Mouse (Mus musculus) adrenal gland, adult (tissue): ENCODE measurements at regions not wholly inside any gene's neighbourhood (a gene's known extent, or its start where the extent isn't known, plus 50 kb on each side); places are given as distances from the start of the nearest gene placed in this dataset.

Experiments used
- DNase-seq, 2 experiments: peaks; one replicate each; pipeline ENCODE4 v3.0.0; 2022 to 2023; ENCODE audit warnings: low spot score in 1 of 2; ENCODE audit not compliant: inconsistent age in 2 of 2

- DNase-seq: no peak
These were observed 153.1 kb upstream of the Cops8 start for GRCm38 (mm10) chr1:90449571-90450226.

DNA sequence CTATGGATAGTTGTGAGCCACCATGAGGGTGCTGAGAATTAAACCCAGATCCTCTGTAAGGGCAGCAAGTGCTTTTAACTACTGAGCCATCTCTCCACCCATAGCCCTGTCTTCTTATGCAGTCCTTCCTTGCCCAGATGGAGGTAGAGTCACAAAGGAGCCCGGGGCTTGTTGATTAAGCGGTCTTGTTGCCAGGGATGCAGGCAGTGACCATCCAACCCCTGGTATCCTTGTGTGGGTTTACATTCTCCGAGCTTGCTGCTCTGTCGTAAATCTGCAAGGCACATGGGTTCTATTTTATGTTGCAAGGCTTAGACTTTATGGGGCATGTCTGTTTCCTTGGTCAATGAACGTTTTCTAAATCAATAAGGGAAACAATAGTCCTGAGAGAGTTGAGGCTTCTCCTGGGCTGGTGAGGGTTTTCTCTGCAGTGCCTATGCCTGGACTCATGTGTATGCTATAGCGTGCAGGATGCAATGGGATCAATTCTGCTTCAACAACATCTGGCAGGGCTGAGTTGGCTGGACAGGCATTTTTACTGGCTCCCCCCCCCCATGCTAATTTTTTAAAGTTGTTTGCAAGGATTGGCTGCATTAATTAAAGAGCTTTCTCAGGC, 150.7 kb upstream of the Cops8 start:
- DNase-seq: no peak

DNA sequence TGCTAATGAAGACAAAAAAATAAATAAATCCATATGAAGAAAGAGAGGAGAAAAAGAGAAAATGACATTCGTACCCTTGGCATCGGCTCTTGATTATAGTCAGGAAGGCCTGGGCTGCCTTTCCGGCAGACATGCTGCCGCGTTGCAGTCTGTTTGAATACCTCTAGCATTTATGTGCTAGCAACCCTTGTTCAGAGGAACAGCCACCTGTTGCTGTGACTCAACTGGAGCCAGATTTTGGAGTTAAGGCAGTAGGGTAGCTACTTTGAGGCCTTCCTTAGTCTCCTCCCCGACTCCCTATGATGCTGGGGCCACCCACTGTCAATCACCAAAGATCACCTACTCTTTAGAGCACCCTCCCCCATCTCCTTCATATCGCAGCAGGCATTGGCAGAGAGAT, 148.5 kb upstream of the Cops8 start:
- no peak for DNase-seq

DNA sequence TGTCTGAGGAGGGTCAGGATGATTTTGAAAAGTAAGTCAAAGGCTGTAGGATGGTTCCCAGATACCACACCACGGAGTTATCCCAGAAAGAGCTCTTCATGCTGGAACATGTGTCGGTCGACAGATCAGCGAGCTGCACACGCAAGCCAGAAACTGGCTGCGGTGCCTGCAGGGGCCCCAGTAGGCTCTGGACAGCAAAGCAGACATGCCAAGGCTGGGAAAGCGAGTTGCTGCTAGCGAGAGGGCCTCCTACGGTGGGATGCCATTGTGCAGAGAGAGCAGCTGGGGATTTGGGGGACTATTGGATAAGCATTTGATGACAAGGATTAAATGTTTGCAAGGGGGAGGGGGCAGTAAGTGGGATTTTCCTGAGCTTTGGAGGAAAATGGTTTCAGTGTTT, 145.4 kb upstream of the Cops8 start:
- DNase-seq: no peak

DNA sequence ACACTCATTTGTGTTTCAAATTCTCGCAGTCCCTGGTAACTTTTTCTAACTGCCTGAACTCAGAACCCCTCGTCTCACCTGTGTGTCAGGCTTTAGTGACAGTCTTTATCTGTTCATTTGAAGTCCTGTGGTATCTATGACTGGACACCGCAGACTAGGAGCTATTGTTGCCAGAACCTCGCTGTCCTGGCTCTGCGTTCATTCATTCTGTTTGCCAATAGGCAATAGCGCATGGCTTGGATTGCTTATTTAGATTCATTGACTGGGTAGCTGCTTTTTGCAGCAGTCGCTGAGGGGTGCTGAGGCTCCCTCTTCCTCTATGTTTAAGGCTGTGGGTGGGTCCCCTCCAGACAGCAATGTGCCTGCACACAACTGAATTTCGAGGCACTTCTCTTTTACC, 144.6 kb upstream of the Cops8 start:
- DNase-seq: no peak

GRCm38 (mm10) chr1:90461699-90462098, 141.1 kb upstream of the Cops8 start:
- no peak for DNase-seq

GRCm38 (mm10) chr1:90463302-90463701, 139.5 kb upstream of the Cops8 start:
- DNase-seq: no peak

- no peak for DNase-seq
These were observed 135.1 kb upstream of the Cops8 start for GRCm38 (mm10) chr1:90467646-90468045.

DNA sequence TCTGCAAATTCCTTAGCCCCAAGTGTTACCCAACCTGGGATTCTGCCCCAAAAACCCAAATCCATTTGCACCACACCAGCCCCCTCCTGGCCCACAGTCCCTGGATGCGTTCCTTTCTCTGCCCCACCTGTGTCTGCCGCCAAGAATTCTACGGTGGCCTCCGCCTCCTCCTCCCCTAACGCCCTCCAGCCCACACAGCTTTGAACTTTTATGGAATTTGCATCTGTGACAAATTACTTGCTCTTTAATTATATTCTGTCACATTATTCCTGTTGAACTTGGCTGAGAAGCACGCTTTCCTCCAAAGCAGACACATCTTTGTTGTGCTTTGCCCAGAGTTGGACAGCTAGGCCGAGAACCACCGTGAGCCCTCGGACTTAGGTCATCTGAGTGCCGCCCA, 131.8 kb upstream of the Cops8 start:
- DNase-seq: no peak

- no peak for DNase-seq
These were observed 131.0 kb upstream of the Cops8 start for GRCm38 (mm10) chr1:90471806-90472205.

GRCm38 (mm10) chr1:90475060-90475813, 127.5 kb upstream of the Cops8 start:
- no peak for DNase-seq

DNA sequence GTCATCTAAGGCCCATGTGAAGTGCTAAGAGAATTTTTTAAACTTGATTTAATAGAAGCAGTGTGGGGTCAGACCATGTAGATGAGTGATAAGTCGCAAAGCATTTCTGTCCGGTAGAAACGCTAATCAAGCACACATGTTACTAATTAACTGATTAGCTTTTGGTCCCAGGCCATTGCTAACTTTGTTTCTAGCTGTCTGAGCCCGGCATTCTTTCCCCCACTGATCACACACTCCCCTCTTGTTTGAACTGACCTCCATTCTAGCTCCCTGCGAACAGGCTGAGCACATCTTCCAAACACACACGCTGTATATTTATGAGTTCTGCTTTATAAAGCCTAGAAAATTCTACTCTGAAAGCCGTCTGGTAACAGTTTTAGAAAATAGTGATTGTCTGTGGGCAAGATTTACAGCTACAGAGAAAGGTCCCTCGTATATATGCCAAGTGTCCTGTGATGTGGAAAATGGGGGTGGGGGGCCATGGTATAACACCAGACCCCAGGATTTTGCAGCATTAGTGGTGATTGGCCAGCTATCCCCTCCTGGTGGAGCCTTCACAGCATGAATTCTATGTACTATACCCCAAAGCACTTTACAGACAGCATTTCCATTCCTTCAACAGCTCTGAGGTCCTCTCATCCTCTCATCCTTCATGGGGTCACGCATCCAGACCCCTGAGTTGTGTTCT, 126.1 kb upstream of the Cops8 start:
- no peak for DNase-seq

- DNase-seq: no peak
These were observed 123.9 kb upstream of the Cops8 start for GRCm38 (mm10) chr1:90478839-90479238.

DNA sequence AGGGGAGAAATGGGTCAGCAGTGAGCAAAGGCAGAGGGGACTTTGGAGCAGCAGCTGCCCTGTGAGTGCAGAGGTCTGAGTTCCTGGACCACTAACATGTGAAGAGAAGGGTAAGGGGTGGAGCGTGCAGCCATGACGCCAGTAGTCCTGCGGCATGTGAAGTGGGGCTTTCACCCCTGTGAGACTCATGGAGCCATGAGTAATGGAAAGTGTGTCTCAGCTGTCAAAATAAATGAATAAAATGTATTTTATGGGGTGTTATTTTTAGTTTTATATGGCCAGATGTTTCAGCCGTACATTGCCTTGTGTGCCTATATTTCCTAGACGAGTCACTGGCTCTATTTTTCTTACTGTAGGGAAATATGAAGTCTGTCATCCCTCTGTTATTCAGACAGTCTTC, 121.5 kb upstream of the Cops8 start:
- no peak for DNase-seq

DNA sequence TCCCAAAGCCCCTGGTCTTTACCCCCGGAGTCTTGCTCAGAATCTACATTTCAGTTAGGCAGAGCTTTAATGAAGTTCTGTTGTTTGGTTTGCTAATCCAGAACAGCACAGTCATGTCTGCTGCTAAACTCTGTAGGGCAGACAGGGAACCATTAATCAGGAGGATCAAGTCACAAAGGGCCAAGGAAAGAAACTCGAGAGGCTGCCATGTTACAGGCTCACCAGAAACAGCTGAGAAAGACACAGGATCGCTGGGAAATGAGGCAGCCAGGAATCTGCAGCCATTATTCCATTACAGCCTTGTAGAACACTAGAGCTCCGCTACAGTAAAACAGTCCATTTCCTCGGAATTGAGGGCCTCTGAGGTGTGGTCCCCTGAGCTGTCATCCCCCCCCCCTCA, 121.1 kb upstream of the Cops8 start:
- no peak for DNase-seq

- no peak for DNase-seq
These were observed 116.4 kb upstream of the Cops8 start for GRCm38 (mm10) chr1:90486349-90486839.

DNA sequence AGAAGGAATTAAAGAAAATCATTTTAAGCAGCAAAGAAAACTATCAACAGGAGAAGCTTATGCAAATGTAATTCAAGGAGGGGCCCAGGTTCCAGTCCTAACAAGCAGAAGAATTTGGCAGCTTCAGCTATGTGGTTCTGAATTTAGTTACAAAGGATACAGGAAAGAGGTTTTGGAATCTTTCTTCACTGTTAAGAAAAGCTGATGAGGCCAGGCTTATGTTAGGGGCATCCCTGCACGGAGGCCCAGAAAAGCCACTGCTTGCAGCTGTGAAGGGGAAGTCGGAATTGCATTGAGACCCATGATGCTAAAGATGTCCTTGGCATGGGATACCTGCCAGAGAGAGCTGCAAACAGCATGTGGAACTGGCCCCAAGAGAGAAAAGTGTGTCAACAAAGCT, 114.9 kb upstream of the Cops8 start:
- DNase-seq: no peak

GRCm38 (mm10) chr1:90488991-90489390, 113.8 kb upstream of the Cops8 start:
- DNase-seq: no peak

- no peak for DNase-seq
These were observed 112.4 kb upstream of the Cops8 start for GRCm38 (mm10) chr1:90490335-90490734.

DNA sequence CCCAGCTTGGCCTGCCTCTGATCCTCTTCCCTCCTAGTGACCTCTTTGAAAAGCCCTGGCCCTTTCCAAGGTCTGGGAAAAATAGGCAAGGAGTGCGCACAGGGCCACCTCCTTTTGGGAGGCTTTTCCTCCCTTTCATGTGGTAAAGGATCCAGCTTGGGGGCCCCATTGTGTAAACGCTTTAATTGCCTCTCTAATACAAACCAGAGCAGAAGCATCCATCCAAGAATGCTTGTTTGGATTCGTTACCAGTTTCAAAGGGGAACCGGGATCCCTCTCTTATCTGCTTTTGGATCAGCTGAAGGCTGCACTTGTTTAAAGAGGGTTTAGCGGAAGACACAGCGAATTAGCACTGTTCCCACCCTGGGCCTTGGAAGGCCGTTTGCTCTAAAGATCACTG, 109.3 kb upstream of the Cops8 start:
- DNase-seq: no peak

DNA sequence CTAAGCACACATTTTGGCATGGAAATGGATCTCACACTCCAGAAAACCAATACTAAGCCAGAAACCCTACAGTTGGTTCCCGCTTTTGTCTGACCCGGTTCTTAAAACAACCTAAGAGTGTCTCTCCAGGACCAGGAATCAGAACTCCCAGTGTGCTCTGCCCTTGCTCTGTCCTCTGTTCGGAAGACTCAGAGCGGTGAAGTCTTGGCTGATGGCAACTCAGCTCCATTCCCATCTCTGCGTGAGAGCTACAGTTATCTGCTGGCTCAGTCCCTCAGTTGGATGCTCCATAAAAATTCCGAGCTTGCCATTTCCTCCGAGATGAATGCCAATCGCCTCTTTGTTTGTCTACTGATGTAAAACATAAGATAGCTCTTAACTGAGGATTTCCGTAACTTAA, 107.6 kb upstream of the Cops8 start:
- no peak for DNase-seq

DNA sequence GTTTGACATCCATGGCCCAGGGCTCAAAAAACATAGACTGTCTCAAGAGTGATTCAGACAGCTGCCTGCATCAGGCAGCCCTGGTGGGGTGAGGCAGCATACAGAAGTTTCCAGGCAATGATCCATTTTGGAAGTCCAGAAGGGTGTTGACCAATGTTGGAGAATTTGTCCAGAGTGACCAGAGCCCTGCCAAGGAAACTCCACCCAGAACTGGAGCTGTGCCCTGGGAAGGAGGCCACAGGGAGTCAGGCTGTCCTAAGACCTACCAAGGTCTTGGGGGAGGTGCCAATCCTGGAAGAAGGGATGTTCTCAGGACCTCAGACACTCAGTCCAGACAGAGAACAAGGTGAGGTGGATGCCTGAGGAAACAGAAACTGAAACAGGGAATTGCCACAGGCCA, 105.2 kb upstream of the Cops8 start:
- DNase-seq: peak; percentile 26 to 72
